Mouse (Mus musculus): ENCODE data around the gene Vtcn1.

DNA sequence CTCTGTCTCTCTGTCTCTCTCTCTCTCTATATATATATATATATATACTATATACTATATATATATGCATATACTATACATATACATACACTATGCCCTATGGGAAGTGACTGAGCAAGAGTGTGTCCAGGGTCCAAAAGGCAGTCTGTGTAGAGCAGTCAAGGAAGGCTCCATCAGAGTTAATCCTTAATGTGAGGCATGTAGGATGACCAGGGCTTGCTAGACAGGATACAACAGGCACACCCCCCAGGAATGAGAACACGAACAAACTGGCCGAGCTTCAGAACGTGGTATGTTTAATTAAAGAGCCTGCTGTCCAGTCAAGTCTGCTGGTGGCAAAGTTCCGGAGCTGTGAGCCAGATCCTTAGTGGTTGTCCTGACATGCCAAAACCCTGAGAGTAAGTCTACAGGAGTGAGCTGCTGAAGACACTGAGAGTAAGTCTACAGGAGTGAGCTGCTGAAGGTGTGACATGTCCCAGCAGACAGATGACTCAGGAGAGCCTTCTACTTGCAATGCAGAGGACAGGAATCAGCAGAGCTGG, 115.3 kb downstream of the Vtcn1 start:
- TF ChIP-seq CTCF (IDR thresholded peaks at IDR 0.05; ENCODE audit: control insufficient read depth, insufficient read depth, insufficient replicate concordance, low read depth, low read length) (no peak), POLR2A (IDR thresholded peaks at IDR 0.05; ENCODE audit: control insufficient read depth, low read depth, low read length) (no peak)
